Mouse (Mus musculus) urinary bladder, adult 18-20 months (tissue): ENCODE results near the gene Cldn18.

Experiments used
- DNase-seq, 2 experiments: peaks; one replicate each; pipeline ENCODE4 v3.0.0; 2022; ENCODE audit warnings: low spot score in 2 of 2, mixed read lengths in 2 of 2

Cldn18 gene

GRCm38 (mm10) chr9:99685061-99685521 lies 32.0 kb downstream of the Cldn18 start:
- no peak for DNase-seq

- DNase-seq = no peak
Measured at GRCm38 (mm10) chr9:99681980-99682570, 35.0 kb downstream of the Cldn18 start.

GRCm38 (mm10) chr9:99675714-99676113 lies 41.4 kb downstream of the Cldn18 start:
- no peak for DNase-seq

- DNase-seq = no peak
Measured at GRCm38 (mm10) chr9:99671603-99672002, 45.5 kb downstream of the Cldn18 start.

- no peak for DNase-seq
Measured at GRCm38 (mm10) chr9:99667596-99667995, 49.5 kb downstream of the Cldn18 start.

- no peak for DNase-seq
Measured at GRCm38 (mm10) chr9:99662887-99663286, 54.2 kb downstream of the Cldn18 start.

- peak; percentile 35 to 54 for DNase-seq
Measured at GRCm38 (mm10) chr9:99662406-99662805, 54.7 kb downstream of the Cldn18 start.

GRCm38 (mm10) chr9:99661606-99662166 lies 55.4 kb downstream of the Cldn18 start:
- DNase-seq = peak; percentile 44 to 47

- no peak for DNase-seq
Measured at GRCm38 (mm10) chr9:99660756-99661155, 56.3 kb downstream of the Cldn18 start.

- DNase-seq = no peak
Measured at GRCm38 (mm10) chr9:99646102-99646501, 71.0 kb downstream of the Cldn18 start.

- DNase-seq = no peak
Measured at GRCm38 (mm10) chr9:99645416-99645815, 71.7 kb downstream of the Cldn18 start.

- peak in 1 of 2 experiments; percentile 69 for DNase-seq
Measured at GRCm38 (mm10) chr9:99639957-99640356, 77.1 kb downstream of the Cldn18 start.
